Mouse (Mus musculus): Measurements from ENCODE around the gene Cblb. TPM values are rescaled to one million over a fixed set of nuclear protein-coding genes. Genes with fewer than 3 reads are reported as not detected.

Cblb gene
- polyA plus RNA-seq, 1 experiment from 2014 or later: 18.6 TPM

DNA sequence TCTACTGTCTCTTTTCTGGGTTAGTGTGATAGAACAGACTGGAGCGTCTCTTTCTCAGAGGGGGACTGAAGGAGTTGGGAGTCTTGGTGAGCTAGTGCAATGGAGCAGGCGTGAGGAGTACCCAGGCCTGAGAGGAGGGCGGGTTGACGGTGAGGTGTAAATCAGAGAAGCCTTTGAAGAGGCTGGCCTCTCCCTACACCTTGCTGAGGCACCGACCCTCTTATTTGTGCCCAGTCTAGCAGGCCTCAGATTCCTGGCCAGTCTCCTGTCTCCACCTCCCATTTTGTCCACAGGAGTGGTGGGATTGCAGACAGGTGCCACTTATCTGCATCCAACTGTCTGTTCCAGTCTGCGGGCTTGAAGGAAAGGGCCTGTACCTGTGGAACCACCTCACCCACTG lies 117.0 kb downstream of the Cblb start:
- peaks cover 4% of the 10 kb centered on the region; the same call in 1 of the 2 replicates for H3K36me3 ChIP-seq (ENCODE audit: control insufficient read depth, insufficient read depth, low read length)
- no peak overlapping the region for H3K4me2 ChIP-seq (replicated peaks; ENCODE audit: low read depth, low read length)
- WGBS: 80% methylated on average over 6 of the region's 6 CpGs
- no peaks in the 10 kb centered on the region for H3K27me3 ChIP-seq (ENCODE audit: control insufficient read depth, insufficient read depth, low read length)
- H3K9ac ChIP-seq (replicated peaks; ENCODE audit: low read depth, low read length): no peak overlapping the region
- no peaks in the 10 kb centered on the region for H3K9me3 ChIP-seq (ENCODE audit: control insufficient read depth, low read depth, low read length)
- H3K4me1 ChIP-seq (ENCODE audit: control insufficient read depth, insufficient read depth, low read length): no peaks in the 10 kb centered on the region
- H3K27ac ChIP-seq (ENCODE audit: low read length): no peak overlapping the region
- no peak overlapping the region for H3K4me3 ChIP-seq (ENCODE audit: low read depth, low read length)
- ATAC-seq (ENCODE audit: insufficient number of reproducible peaks, insufficient read depth, low FRiP score, low read depth): no peak

DNA sequence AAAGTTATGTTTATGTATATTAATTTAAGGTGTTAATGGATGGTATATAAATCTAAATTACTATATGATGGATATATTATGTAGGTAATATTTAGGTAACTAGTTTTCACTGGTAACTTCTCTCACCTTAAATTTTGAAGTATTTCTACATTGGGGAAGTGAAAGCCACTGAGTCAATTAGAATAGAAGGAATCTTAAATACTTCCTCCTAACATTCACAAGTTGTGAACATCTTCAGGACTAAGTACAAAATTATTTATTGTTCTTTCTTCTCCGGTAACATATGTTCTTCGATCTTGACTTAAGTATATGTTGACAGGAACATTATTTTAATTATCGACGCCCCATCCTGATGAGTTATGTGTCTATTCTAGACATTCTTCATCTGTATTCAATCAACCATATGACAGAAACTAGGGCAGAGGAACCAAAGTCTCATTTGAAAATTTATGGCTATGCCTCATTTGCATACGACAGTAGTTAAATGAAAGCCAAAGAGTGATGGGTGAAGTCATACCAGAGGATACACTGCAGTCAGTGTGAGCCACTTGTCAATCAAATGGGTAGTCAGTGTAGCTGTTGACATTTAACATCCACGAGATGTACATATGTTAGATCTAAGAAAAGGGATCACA lies 118.2 kb downstream of the Cblb start:
- H3K36me3 ChIP-seq (ENCODE audit: control insufficient read depth, insufficient read depth, low read length): peaks cover 6% of the 10 kb centered on the region; the same call in 1 of the 2 replicates
- no peaks in the 10 kb centered on the region for H3K9me3 ChIP-seq (ENCODE audit: control insufficient read depth, low read depth, low read length)
- no peaks in the 10 kb centered on the region for H3K27me3 ChIP-seq (ENCODE audit: control insufficient read depth, insufficient read depth, low read length)
- ATAC-seq (ENCODE audit: insufficient number of reproducible peaks, insufficient read depth, low FRiP score, low read depth): no peak
- no peak overlapping the region for H3K9ac ChIP-seq (replicated peaks; ENCODE audit: low read depth, low read length)
- H3K4me3 ChIP-seq (ENCODE audit: low read depth, low read length): no peak overlapping the region
- H3K27ac ChIP-seq (ENCODE audit: low read length): no peak overlapping the region
- no peaks in the 10 kb centered on the region for H3K4me1 ChIP-seq (ENCODE audit: control insufficient read depth, insufficient read depth, low read length)
- no peak overlapping the region for H3K4me2 ChIP-seq (replicated peaks; ENCODE audit: low read depth, low read length)
- WGBS: 92% methylated on average over 6 of the region's 6 CpGs

DNA sequence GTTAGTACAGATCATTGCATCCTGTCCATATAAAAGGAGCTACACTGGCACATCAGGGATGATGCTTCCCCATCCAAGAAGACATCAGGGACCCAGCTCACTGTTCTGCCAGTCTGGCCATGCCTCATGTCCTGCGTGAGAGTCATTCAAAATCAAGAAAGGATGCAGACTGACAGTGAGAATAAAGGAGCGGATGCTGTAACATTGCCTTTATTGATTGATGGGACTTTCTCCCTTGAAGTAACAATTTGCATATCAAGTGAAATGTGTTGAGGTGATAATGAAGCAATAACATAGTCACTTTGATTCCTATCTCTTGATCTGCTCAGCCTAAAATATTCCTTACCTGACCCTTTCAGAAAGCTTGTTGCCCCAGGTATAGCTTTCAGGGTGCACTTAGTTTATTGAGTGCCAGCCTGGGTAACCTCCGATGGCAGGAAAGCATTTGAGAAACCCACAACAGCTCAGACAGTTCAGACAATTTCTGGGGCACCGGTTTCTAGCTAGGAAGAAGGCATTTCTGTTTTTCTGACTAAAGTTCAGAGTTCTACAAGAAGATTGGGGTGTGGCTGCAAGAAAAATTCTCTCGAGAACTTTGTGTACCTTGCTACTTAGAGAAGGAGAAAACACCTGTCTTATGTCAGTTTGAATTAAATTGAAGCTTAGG lies 124.1 kb downstream of the Cblb start:
- ATAC-seq (ENCODE audit: insufficient number of reproducible peaks, insufficient read depth, low FRiP score, low read depth): no peak
- no peak overlapping the region for H3K4me3 ChIP-seq (ENCODE audit: low read depth, low read length)
- H3K4me1 ChIP-seq (ENCODE audit: control insufficient read depth, insufficient read depth, low read length): no peaks in the 10 kb centered on the region
- no peak overlapping the region for H3K4me2 ChIP-seq (replicated peaks; ENCODE audit: low read depth, low read length)
- H3K9me3 ChIP-seq (ENCODE audit: control insufficient read depth, low read depth, low read length): no peaks in the 10 kb centered on the region
- no peaks in the 10 kb centered on the region for H3K27me3 ChIP-seq (ENCODE audit: control insufficient read depth, insufficient read depth, low read length)
- no peak overlapping the region for H3K27ac ChIP-seq (ENCODE audit: low read length)
- no peak overlapping the region for H3K9ac ChIP-seq (replicated peaks; ENCODE audit: low read depth, low read length)
- peaks cover 13% of the 10 kb centered on the region; the same call in 1 of the 2 replicates for H3K36me3 ChIP-seq (ENCODE audit: control insufficient read depth, insufficient read depth, low read length)
- WGBS: 80% methylated on average over 5 of the region's 5 CpGs

DNA sequence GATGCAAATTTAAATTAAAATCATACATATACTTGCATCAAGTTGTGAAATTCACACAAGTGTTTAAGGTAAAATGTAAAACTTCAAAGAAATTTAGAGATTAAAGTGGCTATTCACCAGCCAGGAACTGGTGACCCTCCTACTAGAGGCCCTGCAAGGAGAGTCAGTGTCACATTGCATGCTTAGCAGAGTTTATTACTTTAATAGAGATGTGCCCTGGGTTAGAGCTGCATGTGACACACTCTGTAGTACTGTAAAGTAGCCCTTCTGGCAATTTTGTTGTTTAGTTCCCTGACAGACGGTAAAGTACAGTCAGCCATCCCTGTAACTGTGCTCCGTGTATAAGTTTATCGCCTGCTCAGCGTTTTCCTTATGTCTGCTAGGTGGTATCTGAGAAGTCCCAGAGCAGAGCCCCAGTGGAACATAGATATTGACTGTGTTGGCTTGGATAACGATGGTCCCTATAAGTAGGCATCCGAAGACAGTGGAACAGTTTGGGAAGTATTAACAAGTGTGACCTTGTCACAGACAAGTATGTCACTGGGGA lies 129.0 kb downstream of the Cblb start:
- Histone ChIP-seq H3K4me2 (replicated peaks; ENCODE audit: low read depth, low read length) (no peak overlapping the region), H3K4me3 (ENCODE audit: low read depth, low read length) (no peak overlapping the region), H3K4me1 (ENCODE audit: control insufficient read depth, insufficient read depth, low read length) (no peaks in the 10 kb centered on the region), H3K27ac (ENCODE audit: low read length) (no peak overlapping the region), H3K9ac (replicated peaks; ENCODE audit: low read depth, low read length) (no peak overlapping the region), H3K36me3 (ENCODE audit: control insufficient read depth, insufficient read depth, low read length) (peaks cover 10% of the 10 kb centered on the region; the same call in 1 of the 2 replicates), H3K9me3 (ENCODE audit: control insufficient read depth, low read depth, low read length) (no peaks in the 10 kb centered on the region), H3K27me3 (ENCODE audit: control insufficient read depth, insufficient read depth, low read length) (no peaks in the 10 kb centered on the region)
- WGBS: 89% methylated on average over 6 of the region's 6 CpGs
- ATAC-seq (ENCODE audit: insufficient number of reproducible peaks, insufficient read depth, low FRiP score, low read depth): no peak

DNA sequence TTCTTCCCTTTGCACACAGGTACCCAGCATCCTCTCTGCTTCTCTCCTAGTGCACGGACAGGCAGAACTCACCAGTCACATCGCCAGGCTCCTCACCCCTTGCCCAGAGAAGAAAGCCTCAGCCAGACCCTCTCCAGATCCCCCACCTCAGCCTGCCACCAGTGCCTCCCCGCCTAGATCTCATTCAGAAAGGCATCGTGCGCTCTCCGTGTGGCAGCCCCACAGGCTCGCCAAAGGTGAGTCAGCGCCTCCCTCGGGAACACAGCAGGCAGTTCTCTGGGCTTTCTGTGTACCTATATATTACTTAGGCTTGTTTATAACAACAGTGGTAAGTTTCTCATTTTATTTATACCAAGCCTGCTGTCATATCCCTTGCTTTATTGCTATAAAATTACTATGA lies 133.2 kb downstream of the Cblb start:
- peaks cover 26% of the 10 kb centered on the region for H3K36me3 ChIP-seq (ENCODE audit: control insufficient read depth, insufficient read depth, low read length)
- H3K9ac ChIP-seq (replicated peaks; ENCODE audit: low read depth, low read length): no peak overlapping the region
- no peaks in the 10 kb centered on the region for H3K9me3 ChIP-seq (ENCODE audit: control insufficient read depth, low read depth, low read length)
- H3K27me3 ChIP-seq (ENCODE audit: control insufficient read depth, insufficient read depth, low read length): no peaks in the 10 kb centered on the region
- no peaks in the 10 kb centered on the region for H3K4me1 ChIP-seq (ENCODE audit: control insufficient read depth, insufficient read depth, low read length)
- no peak for ATAC-seq (ENCODE audit: insufficient number of reproducible peaks, insufficient read depth, low FRiP score, low read depth)
- H3K4me3 ChIP-seq (ENCODE audit: low read depth, low read length): no peak overlapping the region
- no peak overlapping the region for H3K27ac ChIP-seq (ENCODE audit: low read length)
- 90% methylated on average over 9 of the region's 9 CpGs for WGBS
- H3K4me2 ChIP-seq (replicated peaks; ENCODE audit: low read depth, low read length): no peak overlapping the region

DNA sequence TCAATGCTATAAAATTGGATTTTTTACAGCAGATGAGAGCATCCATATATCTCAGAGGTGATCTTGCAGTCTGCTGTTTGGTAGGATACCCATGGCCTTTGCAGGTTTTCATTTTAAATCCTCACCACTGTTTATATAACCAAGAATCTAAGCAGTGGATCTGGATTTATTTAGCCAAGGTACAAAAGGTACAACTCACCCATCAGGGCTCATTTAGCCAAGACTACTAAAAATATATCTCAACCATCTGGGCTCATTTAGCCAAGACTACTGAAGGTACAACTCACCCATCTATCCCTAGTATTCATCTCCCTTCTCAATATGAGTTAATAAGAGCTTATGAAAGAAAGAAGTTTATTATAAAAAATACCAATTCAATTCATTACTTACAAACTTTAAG lies 142.2 kb downstream of the Cblb start:
- Histone ChIP-seq H3K27me3 (ENCODE audit: control insufficient read depth, insufficient read depth, low read length) (no peaks in the 10 kb centered on the region), H3K4me3 (ENCODE audit: low read depth, low read length) (no peak overlapping the region), H3K27ac (ENCODE audit: low read length) (no peak overlapping the region), H3K9ac (replicated peaks; ENCODE audit: low read depth, low read length) (no peak overlapping the region), H3K4me1 (ENCODE audit: control insufficient read depth, insufficient read depth, low read length) (no peaks in the 10 kb centered on the region), H3K9me3 (ENCODE audit: control insufficient read depth, low read depth, low read length) (no peaks in the 10 kb centered on the region), H3K36me3 (ENCODE audit: control insufficient read depth, insufficient read depth, low read length) (peaks cover 11% of the 10 kb centered on the region), H3K4me2 (replicated peaks; ENCODE audit: low read depth, low read length) (no peak overlapping the region)
- ATAC-seq (ENCODE audit: insufficient number of reproducible peaks, insufficient read depth, low FRiP score, low read depth): no peak

DNA sequence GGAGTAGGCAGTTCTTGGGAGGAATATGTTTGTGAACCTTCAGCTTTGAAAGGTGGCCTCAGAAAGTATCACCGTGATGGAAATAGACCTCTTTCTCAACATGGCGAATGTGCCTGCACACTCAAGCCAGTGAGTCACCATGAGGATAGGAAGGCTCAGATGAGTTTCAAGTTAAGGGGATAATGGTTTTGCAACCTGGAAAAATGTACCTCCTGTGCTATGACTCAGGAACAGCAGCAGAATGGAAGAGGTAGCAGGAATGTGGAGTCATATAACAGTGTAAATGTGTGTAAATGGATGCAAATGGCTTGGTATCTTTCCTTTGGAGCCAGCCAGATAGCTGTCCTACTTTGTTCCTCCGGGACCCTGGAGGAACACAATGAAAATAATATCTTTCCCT lies 148.8 kb downstream of the Cblb start:
- ATAC-seq (ENCODE audit: insufficient number of reproducible peaks, insufficient read depth, low FRiP score, low read depth): no peak
- Histone ChIP-seq H3K9me3 (ENCODE audit: control insufficient read depth, low read depth, low read length) (no peaks in the 10 kb centered on the region), H3K36me3 (ENCODE audit: control insufficient read depth, insufficient read depth, low read length) (peaks cover 6% of the 10 kb centered on the region), H3K4me3 (ENCODE audit: low read depth, low read length) (no peak overlapping the region), H3K9ac (replicated peaks; ENCODE audit: low read depth, low read length) (no peak overlapping the region), H3K4me1 (ENCODE audit: control insufficient read depth, insufficient read depth, low read length) (no peaks in the 10 kb centered on the region), H3K4me2 (replicated peaks; ENCODE audit: low read depth, low read length) (no peak overlapping the region), H3K27me3 (ENCODE audit: control insufficient read depth, insufficient read depth, low read length) (no peaks in the 10 kb centered on the region), H3K27ac (ENCODE audit: low read length) (no peak overlapping the region)
- WGBS: 95% methylated on average over 3 of the region's 3 CpGs

DNA sequence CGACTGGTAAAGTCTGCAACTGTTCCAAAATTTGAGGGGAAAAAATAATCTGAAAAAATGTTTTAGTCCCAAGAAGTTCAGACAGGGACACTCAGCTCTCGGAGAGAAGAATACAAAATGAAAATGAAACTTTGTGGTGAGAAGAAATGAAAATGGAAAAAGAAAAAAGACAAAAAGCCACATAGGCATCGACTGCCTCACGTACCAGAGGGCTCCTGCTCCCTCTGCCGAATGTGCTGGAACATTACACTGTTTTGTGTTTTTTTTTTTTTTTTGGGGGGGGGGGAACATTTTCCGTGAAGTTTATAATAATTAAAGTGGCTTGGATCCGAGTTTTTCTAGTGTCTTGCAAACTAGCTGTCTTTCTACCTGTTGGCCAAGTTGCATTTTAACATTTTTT lies 151.0 kb downstream of the Cblb start:
- no peaks in the 10 kb centered on the region for H3K9me3 ChIP-seq (ENCODE audit: control insufficient read depth, low read depth, low read length)
- no peak overlapping the region for H3K4me2 ChIP-seq (replicated peaks; ENCODE audit: low read depth, low read length)
- H3K4me3 ChIP-seq (ENCODE audit: low read depth, low read length): no peak overlapping the region
- no peaks in the 10 kb centered on the region for H3K27me3 ChIP-seq (ENCODE audit: control insufficient read depth, insufficient read depth, low read length)
- H3K36me3 ChIP-seq (ENCODE audit: control insufficient read depth, insufficient read depth, low read length): peaks cover 3% of the 10 kb centered on the region
- H3K9ac ChIP-seq (replicated peaks; ENCODE audit: low read depth, low read length): no peak overlapping the region
- 79% methylated on average over 7 of the region's 7 CpGs for WGBS
- H3K27ac ChIP-seq (ENCODE audit: low read length): no peak overlapping the region
- no peak for ATAC-seq (ENCODE audit: insufficient number of reproducible peaks, insufficient read depth, low FRiP score, low read depth)
- no peaks in the 10 kb centered on the region for H3K4me1 ChIP-seq (ENCODE audit: control insufficient read depth, insufficient read depth, low read length)
